Mouse (Mus musculus): ENCODE measurements around the gene Ndst4. TPM values are rescaled to one million over a fixed set of nuclear protein-coding genes. Genes with fewer than 3 reads are reported as not detected.

Ndst4 gene
- total RNA-seq (2021), result 10 to 100 TPM; 15.3 to 16.7 TPM
- long read RNA-seq, full-length matches to known transcripts, result 2 of 4 reads
- long read RNA-seq, partial matches to known transcripts, result 0 of 4 reads
- long read RNA-seq, other reads (novel, unspliced or antisense), result 2 of 4 reads

DNA sequence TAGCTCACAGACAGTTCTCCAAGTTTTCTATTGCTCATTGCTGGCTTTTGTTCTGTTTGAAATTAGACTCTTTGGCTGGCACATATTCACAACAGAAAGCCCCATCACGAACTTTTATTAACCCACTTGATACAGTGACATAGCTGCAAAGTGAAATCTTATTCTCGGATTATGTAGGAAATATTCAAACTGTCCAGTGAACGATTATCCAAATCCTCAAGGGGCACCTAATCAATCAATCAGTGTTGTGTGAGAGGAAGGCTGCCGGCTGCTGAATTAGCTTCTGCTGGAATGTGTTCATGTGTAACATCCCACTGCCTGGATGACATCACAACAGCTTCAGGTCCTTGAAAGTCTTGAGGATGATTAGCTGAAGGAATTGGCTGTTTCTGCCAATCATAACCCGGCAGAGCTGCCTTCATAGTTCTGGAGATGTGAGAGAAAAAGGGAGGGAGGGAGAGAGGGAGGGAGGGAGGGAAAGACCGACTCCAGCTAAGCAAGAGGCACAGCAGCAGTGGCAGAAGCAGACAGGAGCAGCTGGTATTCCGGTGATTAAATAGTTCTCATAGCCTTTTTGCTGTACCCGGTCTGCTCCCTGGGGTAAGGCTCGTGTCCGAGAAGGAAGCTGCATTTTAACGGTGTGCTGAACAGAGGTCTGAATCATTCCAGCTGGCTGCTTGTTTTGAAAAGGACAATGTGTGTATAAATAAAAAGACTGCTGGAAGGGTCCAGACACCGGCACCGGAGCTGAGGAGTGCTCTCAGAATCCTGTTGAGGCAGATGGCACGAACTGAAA is at the start of gene Ndst4:
Ndst4 (plus strand) TSS at position 476 of the 796 bp plus-strand sequence.
- peak; percentile 17 to 32 for DNase-seq (ENCODE audit: low spot score in 2 of 2)

DNA sequence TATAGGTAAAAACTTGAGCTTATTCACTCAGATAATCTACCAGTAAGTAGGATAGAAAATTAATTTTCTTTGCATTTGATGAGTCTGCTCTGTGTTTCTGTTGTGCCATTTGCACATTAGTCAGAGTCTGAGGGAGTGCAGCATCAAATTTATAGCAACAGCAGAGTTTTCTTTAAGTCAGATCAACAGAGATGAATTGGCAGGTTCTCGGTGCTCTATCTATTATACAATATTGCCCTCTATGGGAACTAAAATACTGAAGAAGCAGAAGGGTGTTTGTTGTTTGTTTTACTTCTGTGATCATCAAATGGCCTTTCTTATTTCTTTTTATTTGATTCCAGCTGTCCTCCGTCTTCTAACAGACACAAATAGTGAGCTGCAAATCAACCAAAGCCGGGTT is 6.4 kb upstream of the Ndst4 start:
- no peak for DNase-seq (ENCODE audit: low spot score in 2 of 2)

DNA sequence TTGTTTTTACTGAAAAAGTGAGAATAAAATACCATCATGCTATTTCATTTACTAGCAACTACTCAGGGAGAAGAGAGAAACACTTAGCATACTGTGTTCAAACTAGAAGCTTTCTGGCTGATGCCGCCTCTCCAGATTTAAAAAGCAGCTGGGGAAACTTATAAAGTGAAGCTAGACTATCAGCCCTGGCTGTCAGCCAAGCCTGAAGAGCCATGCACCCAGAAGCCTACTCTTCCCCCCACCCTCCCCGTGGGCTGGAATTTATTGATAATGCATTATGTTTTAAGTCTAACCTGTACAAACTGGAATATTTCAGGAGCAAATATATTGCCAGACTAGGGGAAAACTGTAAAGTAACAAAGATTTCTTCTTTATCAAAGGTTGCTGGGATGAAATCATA is 2.6 kb downstream of the Ndst4 start:
- peak; percentile 12 to 14 for DNase-seq (ENCODE audit: low spot score in 2 of 2)

DNA sequence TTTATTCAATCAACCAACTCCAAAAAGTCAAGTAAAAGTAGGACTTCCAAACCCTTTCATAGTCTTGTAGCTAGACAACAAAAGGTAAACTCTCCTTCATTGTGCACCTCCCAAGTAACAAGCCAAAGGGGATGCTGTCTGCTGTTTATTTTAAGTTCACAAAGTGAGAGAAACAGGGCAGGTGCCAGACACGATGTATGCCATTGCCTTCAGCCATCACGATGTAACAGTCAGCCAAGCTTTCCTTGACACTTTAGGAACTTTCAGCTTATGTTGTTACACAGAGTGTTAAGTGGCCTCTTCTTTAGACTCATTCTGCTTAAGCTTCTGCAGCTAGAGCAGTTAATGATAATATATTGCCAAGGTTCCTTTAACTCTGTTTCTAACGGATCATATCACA is 3.1 kb downstream of the Ndst4 start:
- no peak for DNase-seq (ENCODE audit: low spot score in 2 of 2)

DNA sequence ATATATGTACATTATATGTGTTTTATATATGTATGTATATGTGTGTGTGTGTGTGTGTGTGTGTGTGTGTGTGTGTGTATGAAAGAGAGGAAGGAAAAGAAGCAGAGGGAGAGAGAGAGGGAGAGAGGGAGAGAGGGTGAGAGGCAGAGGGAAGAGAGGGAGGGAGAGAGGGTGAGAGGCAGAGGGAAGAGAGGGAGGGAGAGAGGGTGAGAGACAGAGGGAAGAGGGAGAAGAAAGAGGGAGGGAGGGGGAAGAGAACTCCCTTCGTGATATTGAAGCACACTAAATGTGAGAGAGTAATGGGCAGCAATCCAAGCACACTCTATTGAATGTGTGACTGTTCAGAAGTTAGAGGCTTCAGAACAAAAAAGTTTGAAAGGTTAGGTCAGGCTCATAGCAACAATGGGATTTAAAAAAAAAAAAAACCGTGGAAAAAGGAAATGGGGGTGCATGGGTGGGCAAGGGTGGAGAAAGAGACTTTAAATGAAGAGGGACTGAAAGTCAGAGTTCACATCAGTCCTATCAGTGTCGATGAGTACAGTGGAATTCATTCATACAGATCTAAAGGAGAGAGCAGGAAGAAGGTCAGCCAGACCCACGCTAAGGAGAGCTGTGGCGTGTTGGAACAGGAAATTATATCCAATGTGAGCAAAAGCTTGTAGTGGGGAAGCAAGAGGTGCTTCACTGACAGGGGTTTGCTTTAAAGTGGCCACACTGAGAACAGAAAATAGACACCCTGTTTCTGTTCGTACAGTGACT is 63.2 kb downstream of the Ndst4 start:
- DNase-seq (ENCODE audit: low spot score in 2 of 2), result no peak

DNA sequence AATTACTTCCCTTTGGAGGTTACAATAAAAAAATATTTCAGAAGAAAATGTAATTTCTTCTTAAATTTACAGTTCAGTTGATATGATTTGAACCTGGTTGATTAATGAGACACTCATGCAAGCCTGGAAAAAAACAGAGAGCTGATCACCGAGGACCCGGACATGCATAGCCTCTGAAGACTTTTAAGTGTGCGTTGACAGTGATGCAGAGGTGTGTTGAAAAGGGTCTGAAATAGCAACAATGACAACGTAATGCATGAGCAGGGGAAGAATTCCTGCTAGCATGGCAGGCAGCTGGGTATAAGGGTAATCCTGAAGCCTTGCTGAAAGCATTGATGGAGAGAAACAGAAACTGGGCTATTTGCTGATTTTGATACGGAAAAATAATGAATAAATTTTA is 106.2 kb downstream of the Ndst4 start:
- DNase-seq (ENCODE audit: low spot score in 2 of 2), result no peak

DNA sequence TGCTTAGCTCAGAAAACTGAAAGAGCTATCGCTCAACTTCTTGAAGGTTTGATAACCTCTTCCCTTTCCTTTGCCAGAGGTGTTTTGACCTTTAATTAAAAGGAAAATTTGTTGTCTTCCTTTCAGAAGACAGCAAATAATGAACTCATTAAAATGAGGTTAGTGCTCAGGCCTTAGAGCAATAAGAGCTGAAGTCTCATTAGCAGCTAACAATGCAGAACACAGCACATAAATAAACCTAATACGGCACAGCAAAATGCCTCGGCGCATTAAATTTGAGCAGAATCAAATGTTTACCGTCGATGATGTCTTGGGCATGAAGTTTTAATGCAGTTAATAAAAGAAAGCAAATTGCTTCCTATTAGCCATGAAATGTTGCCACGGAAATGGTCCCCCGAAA is 129.5 kb downstream of the Ndst4 start:
- no peak for DNase-seq (ENCODE audit: low spot score in 2 of 2)

DNA sequence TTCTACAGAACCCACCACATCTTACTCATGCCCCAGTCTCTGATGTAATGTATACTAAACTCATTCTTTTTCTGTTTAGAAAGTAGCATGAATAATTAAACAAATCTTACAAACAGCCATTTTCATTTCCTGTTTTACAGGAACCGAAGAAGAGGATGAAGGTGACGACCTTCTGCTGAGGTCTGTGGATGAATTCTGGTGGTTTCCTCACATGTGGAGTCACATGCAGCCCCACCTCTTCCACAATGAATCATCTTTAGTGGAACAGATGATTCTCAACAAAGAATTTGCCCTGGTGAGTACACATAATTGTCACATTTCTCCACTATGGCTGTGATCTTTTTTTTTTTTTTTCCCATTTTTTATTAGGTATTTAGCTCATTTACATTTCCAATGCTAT is 166.7 kb downstream of the Ndst4 start:
- no peak for DNase-seq (ENCODE audit: low spot score in 2 of 2)

DNA sequence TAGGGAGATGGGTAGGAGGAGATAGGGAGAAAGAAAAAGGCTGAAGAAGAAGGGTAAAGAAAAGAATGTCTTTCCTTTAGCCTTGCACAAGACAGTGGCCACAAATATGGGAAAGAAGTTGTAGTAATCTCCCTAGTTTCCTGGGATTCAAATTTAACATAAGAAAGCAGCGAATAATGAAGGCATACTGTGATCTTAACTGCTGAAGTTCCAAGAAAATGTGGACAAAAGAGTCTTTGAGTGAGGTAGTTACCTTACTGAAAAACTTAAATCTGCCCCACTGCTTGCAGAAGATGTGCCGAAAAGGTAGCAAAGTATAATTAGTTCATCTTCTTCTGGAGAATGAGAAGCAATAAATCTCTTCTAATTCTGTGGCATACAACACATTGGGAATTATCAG is 228.4 kb downstream of the Ndst4 start:
- DNase-seq (ENCODE audit: low spot score in 2 of 2), result no peak

DNA sequence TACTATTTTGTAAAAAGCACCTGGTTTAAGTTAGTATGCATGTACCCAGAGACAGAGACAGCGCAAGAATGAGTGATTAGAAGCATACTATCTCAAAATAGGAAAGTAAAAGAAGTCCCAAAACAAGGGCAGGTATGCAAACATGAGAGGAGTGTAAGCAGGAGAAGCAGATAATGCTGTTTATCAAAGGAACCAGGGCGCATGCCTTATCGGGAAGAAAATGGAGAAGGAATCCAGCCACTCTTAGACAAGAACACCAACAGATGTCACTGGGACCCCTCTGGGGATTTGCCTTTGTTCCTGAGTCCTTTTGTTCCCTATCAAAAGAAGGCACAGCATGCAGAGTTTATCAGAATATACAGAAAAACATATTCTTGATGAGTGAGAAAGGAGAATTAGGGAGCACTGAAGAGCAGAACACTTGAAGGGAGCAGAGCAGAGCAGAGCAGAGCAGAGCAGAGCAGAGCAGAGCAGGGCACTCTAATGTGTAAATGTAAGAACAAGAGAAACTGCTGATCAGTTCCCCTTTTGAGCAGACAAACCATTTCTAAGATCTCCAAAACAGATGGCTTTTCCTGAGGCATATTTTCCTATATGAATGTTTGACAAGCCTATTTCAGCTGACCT is 251.2 kb downstream of the Ndst4 start:
- no peak for DNase-seq (ENCODE audit: low spot score in 2 of 2)

DNA sequence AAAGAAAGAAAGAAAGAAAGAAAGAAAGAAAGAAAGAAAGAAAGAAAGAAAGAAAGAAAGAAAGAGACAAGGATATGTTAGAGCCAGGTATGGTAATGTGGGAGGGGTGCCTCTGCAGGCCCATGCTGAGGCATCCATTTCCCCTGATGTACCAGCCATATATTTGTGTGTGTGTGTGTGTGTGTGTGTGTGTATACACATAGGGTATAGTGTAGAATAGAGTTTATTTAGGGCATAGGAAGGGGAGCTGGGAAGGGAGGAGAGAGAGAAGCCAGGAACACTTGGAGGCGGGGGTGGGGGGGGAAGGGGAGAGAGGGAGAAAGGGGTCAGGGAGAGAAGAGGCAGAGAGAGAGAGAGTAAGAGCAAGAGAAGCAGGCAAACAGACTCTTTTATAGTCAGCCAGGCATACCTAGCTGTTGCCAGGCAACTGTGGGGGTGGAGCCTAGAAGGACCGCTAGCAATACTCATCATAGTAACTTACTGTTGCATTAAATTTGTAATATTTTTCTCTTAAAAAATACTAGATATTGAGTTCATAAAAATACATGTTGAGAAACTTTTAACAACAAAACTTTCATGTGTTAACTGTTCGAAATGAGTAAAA is 256.3 kb downstream of the Ndst4 start:
- no peak for DNase-seq (ENCODE audit: low spot score in 2 of 2)

DNA sequence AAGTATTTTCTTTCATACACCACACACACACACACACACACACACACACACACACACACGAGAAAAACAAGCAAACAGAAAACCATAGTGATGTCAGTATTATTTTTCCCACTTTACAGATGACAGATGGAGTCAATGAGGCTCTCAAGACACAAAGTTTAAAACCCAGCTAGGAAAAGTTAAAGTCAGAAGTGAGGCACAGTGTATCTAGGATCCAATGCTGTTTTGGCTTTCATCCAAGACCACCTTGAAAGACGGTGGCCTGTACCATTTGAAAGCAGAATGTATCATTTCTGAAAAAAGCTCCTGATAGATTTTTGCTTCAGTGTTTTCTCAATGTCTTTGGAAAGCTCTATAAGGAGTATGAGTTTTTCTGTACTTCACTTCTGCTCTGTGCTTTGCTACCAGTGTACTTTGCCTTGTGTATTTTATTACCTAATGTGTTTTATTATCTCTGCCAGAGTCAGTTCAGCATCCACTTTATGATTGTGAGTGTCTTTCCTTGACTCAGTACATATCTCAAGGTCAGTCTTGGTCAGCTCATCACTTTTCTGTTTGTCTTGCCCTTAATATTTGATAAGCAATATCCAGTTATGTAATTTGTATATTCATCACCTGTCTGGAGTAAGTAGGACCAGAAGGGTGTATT is 257.1 kb downstream of the Ndst4 start:
- DNase-seq (ENCODE audit: low spot score in 2 of 2), result no peak

DNA sequence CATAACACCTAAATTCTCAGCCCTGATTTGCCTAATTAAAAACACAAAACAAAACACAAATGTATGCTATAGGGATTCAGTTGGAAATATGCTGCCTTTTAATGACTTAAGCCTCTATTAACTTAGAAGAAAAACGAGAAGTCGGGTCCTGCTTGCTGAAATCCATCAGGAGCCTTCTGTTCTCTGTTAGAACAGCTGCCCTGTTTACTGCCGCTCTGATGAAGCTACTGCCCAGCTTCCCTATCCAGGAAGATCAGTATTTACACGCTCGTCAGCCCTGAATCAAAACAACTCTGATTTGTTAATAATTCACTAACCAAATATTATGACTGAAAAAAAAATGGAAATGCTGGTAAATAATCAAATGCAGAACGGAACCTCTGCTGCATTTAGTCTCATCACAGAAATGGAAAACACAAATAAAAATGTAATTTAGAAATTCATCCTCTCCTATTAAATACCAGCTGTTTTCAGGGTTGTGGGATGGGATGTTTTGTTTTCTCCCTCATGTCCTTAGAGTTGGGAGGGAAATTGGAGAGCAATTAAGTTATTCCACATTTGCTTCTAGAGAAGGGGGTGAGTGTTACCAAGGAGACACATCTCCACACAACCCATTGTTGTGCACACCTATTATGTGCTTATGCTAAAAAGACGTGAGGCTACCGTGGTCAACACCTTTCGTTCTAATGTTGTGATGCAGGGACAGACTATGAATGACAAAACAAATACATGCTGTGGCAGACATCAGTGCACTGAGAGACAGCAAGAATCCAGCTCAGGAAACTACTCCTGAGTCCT is 270.3 kb downstream of the Ndst4 start:
- DNase-seq (ENCODE audit: low spot score in 2 of 2), result no peak

DNA sequence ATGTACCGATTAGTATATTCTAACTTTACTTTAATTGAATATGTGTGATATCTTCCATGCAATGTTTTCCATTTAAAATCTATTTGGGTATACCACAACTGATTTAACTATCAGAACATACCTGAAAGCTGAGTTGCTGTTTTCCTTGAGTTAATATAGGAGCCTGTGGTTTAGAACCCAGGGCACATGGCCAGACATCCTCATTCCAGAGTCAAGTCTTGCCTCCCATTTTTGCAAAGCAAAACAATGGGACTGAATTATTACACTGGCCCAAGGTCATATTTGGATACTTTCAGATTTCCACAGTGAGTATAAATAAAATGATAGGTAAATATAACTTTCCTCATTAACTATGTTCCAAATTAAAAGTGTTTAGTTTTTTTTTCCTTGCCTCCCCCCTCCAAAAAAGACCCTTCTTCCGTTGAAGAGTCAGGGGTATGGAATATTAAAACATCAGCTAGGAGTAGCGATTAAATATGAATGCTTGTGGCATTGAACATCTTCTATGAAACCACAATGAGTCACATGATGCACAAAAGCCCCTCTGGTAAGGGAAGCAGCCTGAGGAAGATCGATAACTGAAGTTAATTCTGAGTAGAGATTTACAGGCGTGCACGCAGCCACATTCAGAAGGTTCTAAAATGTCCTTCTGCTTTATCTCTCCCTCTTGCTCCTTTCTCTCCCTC is 271.5 kb downstream of the Ndst4 start:
- DNase-seq (ENCODE audit: low spot score in 2 of 2), result no peak

DNA sequence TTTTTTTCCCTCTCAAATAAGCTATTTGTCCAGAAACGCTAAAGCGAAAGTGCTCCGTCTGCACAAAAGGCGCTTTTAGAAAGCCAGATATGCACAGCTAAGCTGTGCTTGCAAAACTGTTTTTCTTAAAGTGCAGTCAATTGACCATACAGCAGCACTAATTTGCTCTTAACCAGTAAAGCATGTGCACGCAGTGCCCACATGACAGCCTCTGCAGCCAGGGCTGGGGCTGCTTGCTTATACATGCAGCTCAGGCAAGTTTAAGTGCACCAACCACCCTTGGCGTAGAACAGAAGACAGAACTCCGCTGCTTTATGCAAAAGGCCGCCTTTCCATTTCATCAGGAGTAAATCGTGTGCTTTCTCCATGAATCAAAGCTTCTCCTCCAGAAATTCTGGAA is 275.0 kb downstream of the Ndst4 start:
- DNase-seq (ENCODE audit: low spot score in 2 of 2), result peak in 1 of 2 experiments; percentile 14

DNA sequence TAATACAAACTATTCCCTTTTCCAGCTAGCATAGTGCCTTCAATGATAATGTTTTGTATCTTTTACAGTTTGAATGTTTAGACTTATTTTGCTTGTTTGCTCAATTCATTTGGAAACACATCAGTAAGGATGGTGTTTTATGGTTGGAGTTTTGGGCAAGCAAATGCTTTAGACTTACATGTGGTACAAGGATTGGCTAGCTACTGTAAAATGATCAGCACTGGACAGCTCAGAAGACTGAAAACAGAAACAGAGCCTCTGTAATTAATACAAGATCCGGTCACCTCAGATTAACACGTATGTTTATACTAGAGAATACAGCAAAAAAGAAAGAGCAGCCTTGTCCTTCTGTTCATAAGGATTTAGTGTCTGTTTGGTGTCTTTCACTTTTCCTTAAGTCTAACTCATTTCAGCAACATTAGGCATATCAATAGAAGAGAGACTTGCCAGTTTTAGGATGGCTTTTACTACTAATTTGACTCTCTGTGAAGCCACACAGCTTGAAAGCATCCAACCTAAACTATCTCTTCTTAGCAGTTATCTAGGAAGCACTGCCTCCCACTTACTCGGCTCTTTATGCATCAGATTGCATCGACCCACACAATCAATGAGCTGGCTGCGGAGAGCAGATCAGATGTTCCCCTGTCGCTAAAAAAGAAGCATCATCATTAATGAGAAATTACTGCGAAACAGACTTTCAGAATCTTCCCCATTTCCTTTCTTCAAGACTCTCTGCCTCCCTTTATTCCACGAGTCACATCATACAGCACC is 279.8 kb downstream of the Ndst4 start:
- no peak for DNase-seq (ENCODE audit: low spot score in 2 of 2)

DNA sequence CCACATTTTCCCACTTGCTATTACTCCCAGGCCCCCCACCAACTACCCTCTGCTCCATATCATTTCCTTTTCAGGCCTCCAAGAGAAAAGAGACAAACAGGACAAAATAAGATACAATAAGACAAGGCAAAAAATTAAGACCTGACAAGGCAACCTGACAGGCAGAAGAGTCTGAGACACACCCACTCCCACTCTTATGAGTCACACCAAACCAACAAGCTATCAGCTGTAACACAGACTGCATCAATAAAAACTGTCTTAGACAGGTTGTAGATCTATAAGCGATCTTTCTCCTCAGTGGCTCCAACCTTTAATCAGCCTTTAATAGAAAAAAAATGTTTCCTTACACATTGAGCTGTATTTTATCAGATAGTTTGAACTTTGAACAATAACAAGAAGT is 280.7 kb downstream of the Ndst4 start:
- DNase-seq (ENCODE audit: low spot score in 2 of 2), result no peak

DNA sequence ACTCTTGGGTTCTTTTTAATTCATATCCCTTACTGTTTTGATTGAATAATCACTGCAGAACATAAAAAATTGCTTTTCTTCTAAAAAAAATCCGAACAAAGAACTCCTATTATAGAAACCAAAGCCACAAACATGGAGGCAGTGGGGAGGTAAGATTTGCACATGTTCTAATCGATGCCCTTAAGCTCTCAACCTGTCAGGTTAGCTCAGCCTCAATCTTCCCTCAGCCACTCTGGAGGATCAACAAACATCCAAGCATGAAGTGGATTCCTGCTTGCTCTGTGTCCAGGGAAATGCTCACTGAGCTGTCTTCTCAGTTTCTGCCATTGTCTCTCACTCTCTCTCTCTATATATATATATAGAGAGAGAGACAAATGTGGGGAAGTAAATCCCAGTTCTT is 283.7 kb downstream of the Ndst4 start:
- DNase-seq (ENCODE audit: low spot score in 2 of 2), result no peak

DNA sequence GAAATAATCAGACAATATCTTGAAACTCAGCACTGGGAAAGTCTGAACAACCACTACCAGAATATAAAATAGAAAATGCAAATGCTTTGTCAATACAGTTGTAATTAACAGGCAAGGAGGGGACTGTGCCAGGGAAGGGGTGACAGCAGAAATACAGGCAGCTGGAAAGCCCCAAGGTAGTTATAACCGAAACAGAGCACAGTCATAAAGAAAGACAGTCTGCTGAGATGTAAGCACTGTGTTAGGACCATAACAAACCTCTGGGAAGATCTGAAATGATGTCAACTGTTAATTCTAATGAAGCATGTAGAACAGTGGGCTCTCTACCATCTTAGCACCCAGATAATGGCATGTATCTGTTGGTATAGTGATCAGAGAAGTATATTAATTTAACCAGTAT is 287.1 kb downstream of the Ndst4 start:
- DNase-seq (ENCODE audit: low spot score in 2 of 2), result no peak
